19 mouse cellular contexts compared by ENCODE assay signal in genomic region chr3:83451317-83451716, GRCm38 (mm10).
A peak's percentile ranks its signal among the peaks of the same experiment; 100 is the strongest.
DNase-seq lines count a peak whose midpoint lies in the region; ATAC-seq and TF ChIP-seq lines count a peak whose summit lies in the region.
"Had no signal": no experiment of that assay in that cellular context is flagged by ENCODE, and none has a peak within 500 bp of the region (broad histone marks: within the 10 kb centered on the region; RNA-seq: fewer than 3 reads in every experiment).

No protein-coding gene starts in this region.

- DNase-seq in heart, adult 8-10 months (ENCODE audit: low spot score), result peak; percentile 65
- DNase-seq in heart, postnatal 4 days, result no peak
- peak; percentile 61 for DNase-seq in 3T3-L1 (ENCODE audit: low read depth, low spot score)
- no peak for DNase-seq in retina, postnatal 1 day
- DNase-seq in embryo, embryonic 9.5 days (ENCODE audit: extremely low spot score), result no peak
- DNase-seq: cerebellum, postnatal 10 days; kidney, adult 18-20 months; kidney, postnatal 25 days; layer of hippocampus, adult 9-11 months; liver, postnatal 0 days; spleen, adult 18-20 months had no signal

- H3K27me3 ChIP-seq in heart, embryonic 13.5 days (replicated peaks), result no peaks in the 10 kb centered on the region
- H3K27me3 ChIP-seq: forebrain, embryonic 15.5 days; limb, embryonic 15.5 days; midbrain, embryonic 13.5 days had no signal

- TF ChIP-seq CTCF in embryonic fibroblast, embryonic 13.5 days (IDR thresholded peaks at IDR 0.05; ENCODE audit: borderline replicate concordance, insufficient read depth, low read length), result no peak

- H3K9me3 ChIP-seq in heart, embryonic 13.5 days, result no peaks in the 10 kb centered on the region
- H3K9me3 ChIP-seq: forebrain, embryonic 15.5 days; limb, embryonic 15.5 days; midbrain, embryonic 13.5 days had no signal

- no peak for TF ChIP-seq POLR2A in embryonic fibroblast, embryonic 13.5 days (IDR thresholded peaks at IDR 0.05; ENCODE audit: low read depth, low read length)

- no peak for ATAC-seq in heart, embryonic 13.5 days (ENCODE audit: extremely low read depth, insufficient number of reproducible peaks, low FRiP score, low TSS enrichment)
- ATAC-seq in erythroblast, adult 5-6 weeks (replicated peaks; ENCODE audit: low FRiP score, poor library complexity, severe bottlenecking), result no peak
- ATAC-seq: forebrain, embryonic 15.5 days; hindbrain, embryonic 16.5 days; liver, postnatal 0 days; midbrain, embryonic 13.5 days had no signal

- peak overlapping the region; percentile 76 for H3K27ac ChIP-seq in embryonic fibroblast, embryonic 13.5 days (ENCODE audit: insufficient read depth, low read length)
- peak overlapping the region; percentile 70 for H3K27ac ChIP-seq in heart, embryonic 13.5 days (replicated peaks)
- H3K27ac ChIP-seq: forebrain, embryonic 15.5 days; limb, embryonic 15.5 days; midbrain, embryonic 13.5 days had no signal

- H3K9ac ChIP-seq in heart, embryonic 13.5 days, result no peak overlapping the region
- H3K9ac ChIP-seq: forebrain, embryonic 15.5 days; limb, embryonic 15.5 days; liver, postnatal 0 days; midbrain, embryonic 13.5 days had no signal

- peaks cover 9% of the 10 kb centered on the region for H3K4me1 ChIP-seq in embryonic fibroblast, embryonic 13.5 days (ENCODE audit: control insufficient read depth, insufficient read depth, low read length)
- peaks cover 26% of the 10 kb centered on the region for H3K4me1 ChIP-seq in heart, embryonic 13.5 days
- H3K4me1 ChIP-seq: forebrain, embryonic 15.5 days; limb, embryonic 15.5 days; midbrain, embryonic 13.5 days had no signal

- no peak overlapping the region for H3K4me2 ChIP-seq in heart, embryonic 13.5 days
- H3K4me2 ChIP-seq: forebrain, embryonic 15.5 days; limb, embryonic 15.5 days; midbrain, embryonic 13.5 days had no signal

- no peak overlapping the region for H3K4me3 ChIP-seq in embryonic fibroblast, embryonic 13.5 days (ENCODE audit: insufficient read depth, low read length)
- H3K4me3 ChIP-seq in heart, embryonic 13.5 days, result no peak overlapping the region
- H3K4me3 ChIP-seq: erythroblast, embryonic 14.5 days; forebrain, embryonic 15.5 days; limb, embryonic 15.5 days; midbrain, embryonic 13.5 days had no signal

- 73% methylated on average over 3 of the region's 3 CpGs for WGBS in heart, embryonic 13.5 days

- H3K36me3 ChIP-seq in heart, embryonic 13.5 days, result no peaks in the 10 kb centered on the region
- H3K36me3 ChIP-seq: forebrain, embryonic 15.5 days; limb, embryonic 15.5 days; midbrain, embryonic 13.5 days had no signal

Comparison
In these comparisons a context has a peak if more than half of its experiments do, and no peak if none do; other contexts are left out.
1. DNase-seq: peak in heart, adult 8-10 months (single experiment) and 3T3-L1 (single experiment); none in heart, postnatal 4 days (single experiment), retina, postnatal 1 day (single experiment) and embryo, embryonic 9.5 days (single experiment).